Mouse (Mus musculus) CD8-positive naive resting alpha-beta T cell, adult 2 months (primary cell): ENCODE measurements at regions not wholly inside any gene's neighbourhood (a gene's known extent, or its start where the extent isn't known, plus 50 kb on each side); places are given as distances from the start of the nearest gene placed in this dataset.
"Not testable (repeated sequence)": the region's sequence is repeated elsewhere in the genome, so short reads cannot be mapped to it uniquely, and the experiment has no call there.

Experiments
- DNase-seq, 2 experiments: peaks; one replicate each; pipeline ENCODE4 v3.0.0; 2022; ENCODE audit warnings: low read depth in 2 of 2, low spot score in 2 of 2

DNA sequence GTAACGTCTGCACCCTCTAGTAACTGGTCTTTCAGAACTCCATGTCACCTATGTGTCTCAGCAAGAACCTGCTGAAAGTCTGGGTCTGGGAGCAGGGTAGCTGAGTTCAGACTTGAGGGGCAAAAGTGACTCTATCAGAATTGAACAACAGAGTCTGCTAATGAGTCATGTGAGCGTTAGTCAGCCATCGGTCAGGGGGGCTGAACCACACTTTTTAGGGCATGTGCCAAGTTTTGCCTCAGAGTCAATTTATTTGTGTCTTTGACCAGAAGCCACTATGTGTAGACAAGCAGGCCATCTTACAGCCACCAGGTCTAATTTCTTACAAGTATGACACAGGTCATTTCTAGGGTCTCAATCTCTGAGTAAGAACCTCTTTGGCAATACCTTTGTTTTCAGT lies 115.9 kb upstream of the Gm11146 start:
- DNase-seq, result not testable (repeated sequence)

- DNase-seq, result no peak
Measured at GRCm38 (mm10) chr16:77704726-77705125, 102.8 kb upstream of the Gm11146 start.

DNA sequence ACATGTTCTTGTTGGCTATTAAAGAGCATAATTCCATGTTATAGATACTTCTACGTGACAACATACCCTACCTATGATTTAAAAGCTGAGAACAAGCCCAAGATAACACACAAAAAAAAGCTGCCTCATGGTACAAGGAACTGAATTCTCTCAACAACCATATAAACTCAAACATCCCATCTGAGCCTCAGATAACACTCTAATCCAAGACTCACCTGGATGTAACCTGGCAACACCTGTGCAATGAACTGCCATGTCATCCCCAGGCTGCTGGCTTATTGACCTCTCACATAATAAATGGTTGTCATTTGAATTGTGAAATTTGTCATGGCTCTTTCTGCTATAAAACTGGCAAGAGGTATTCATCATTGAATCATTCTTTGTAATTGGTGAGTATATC lies 93.5 kb upstream of the Gm11146 start:
- no peak for DNase-seq

- DNase-seq, result no peak
Measured at GRCm38 (mm10) chr16:77687056-77687839, 85.4 kb upstream of the Gm11146 start.

GRCm38 (mm10) chr16:77685651-77686190 lies 83.8 kb upstream of the Gm11146 start:
- DNase-seq, result no peak

- no peak for DNase-seq
Measured at GRCm38 (mm10) chr16:77684521-77684920, 82.6 kb upstream of the Gm11146 start.

GRCm38 (mm10) chr16:77679234-77679633 lies 77.3 kb upstream of the Gm11146 start:
- DNase-seq, result no peak

- DNase-seq, result no peak
Measured at GRCm38 (mm10) chr16:77676805-77677204, 74.9 kb upstream of the Gm11146 start.

DNA sequence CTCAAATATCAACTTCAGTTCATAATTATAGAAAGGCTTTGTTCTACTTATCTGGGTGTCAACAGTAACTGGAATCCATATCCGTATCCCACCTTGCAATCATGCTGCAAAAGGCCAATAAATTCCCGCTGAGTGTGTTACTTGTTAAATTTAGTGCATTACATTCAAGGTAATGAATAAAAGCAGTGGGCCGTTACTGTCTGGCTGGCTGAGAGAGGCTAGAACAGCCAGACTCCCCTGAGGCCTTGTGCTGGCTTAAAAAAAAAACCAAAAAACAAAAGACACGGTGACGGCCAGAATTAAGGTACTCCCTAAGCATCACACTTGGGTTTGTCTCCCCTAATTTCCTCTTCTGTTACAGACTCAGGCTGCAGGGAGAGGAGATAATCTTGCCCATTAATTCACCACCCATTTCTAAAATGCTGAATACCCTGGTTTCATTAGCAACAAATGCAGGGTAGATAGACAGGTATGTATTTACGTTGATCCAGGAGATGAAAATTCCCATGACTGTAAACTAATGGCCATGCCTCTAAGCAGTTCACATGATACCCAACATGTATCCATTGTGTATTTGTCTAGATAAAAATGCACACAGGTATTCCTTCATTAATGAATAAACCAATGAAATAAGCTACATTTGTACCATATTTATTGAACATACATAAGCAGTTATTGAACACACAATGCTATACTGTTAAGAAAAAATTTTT lies 74.1 kb upstream of the Gm11146 start:
- DNase-seq, result no peak

DNA sequence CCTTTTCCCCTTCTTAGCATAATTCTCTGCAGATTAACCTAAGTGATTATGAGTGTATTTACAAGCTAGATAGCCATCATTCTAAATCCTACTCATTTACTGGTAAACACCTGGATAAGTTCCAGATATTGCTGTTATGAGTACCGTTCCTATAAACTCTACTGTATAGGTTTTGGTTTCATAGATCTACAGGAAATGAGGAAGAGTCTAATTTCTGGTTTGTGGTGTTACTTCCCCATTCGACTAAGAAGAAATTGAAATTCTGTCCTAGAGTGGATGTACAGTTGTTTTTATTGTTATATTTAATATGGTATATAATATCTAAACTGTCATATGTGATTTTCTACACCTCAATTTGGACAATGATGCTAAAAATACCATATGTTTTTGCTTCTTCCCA lies 69.4 kb upstream of the Gm11146 start:
- DNase-seq, result no peak

DNA sequence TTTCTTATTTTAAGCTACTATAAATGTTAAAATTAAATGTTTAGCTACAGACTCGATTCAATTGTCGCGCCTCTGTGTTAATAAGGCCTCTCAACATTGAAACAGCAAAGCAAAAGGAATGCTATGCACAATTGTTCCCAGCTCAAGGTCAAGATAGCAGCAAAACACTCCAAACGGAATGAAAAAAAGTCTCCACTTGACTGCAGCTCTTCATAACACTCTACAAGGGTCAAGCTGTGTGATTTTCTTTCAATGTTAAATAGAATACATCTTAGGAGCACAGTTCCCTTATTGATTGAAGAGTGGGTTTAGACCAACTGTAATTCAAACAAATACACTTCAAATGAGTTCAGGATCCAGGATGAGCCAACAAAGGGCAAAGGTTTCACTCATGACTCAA lies 63.9 kb upstream of the Gm11146 start:
- DNase-seq, result no peak

DNA sequence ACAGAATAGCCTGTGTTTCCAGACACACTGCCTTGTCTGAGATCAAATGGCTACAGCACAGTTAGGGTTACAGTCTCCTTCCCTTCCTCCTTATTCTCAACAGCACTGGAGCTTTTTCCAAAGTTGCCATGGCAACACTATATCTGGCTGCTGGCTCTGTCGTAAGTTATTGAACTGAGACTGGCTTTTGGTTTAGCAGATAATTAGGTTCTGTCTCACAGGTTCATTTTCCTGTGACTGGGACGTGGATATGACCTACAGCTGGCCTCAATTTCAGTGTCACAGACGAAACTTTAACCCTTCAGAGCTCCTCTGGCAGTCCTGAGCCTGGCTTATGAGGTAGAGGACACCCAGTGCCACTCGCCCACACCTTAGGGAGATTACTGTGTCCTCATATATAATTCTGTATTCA lies 60.2 kb upstream of the Gm11146 start:
- no peak for DNase-seq

DNA sequence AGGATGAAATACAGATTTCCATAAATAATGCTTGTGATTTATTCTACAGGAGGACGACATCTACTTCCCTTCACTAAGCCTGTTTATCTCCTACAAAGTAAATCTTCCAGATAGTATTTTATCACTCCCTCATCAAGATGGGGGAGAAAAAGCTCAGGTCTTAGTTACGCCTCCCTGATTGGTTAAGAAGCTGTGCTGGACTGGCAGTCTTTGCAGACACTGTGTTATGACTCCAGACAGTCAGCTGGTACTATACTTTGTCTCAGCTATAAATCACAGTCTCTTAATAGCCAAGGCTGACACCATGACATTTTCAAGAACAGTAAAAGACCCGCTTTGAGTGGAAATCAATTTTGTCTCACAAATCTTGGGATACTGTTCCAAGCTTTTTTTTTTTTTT lies 51.4 kb upstream of the Gm11146 start:
- no peak for DNase-seq
